Mouse (Mus musculus): ENCODE results near the gene Cnmd.

GRCm38 (mm10) chr14:79660467-79660866 is 1.5 kb downstream of the Cnmd start:
- TF ChIP-seq TAL1 (IDR thresholded peaks at IDR 0.05; ENCODE audit: low read length) (no peak), GATA1 (IDR thresholded peaks at IDR 0.05; ENCODE audit: low read length) (no peak)

Measured in erythroblast, embryonic 14.5 days (primary cell).